Mouse (Mus musculus): Measurements from ENCODE around the gene Olfr15.
"Not testable (repeated sequence)": the region's sequence is repeated elsewhere in the genome, so short reads cannot be mapped to it uniquely, and the experiment has no call there.

The Olfr15 gene

GRCm38 (mm10) chr16:3830588-3831109 lies at the start of gene Olfr15:
Gene Olfr15, plus strand, starts transcription at chr16:3830878.
- no peak for DNase-seq

GRCm38 (mm10) chr16:3781237-3781636 lies 49.4 kb upstream of the Olfr15 start:
- no peak for DNase-seq

- DNase-seq, result no peak
These were observed 42.3 kb upstream of the Olfr15 start for GRCm38 (mm10) chr16:3788394-3788793.

GRCm38 (mm10) chr16:3808176-3808575 lies 22.5 kb upstream of the Olfr15 start:
- no peak for DNase-seq

GRCm38 (mm10) chr16:3814667-3815066 lies 16.0 kb upstream of the Olfr15 start:
- DNase-seq, result peak; percentile 50 to 61

GRCm38 (mm10) chr16:3820202-3820601 lies 10.5 kb upstream of the Olfr15 start:
- DNase-seq, result no peak

- DNase-seq, result no peak
These were observed 2.7 kb upstream of the Olfr15 start for GRCm38 (mm10) chr16:3828021-3828420.

- no peak for DNase-seq
These were observed 951 bp upstream of the Olfr15 start for GRCm38 (mm10) chr16:3829727-3830126.

- DNase-seq, result no peak
These were observed 4.8 kb downstream of the Olfr15 start for GRCm38 (mm10) chr16:3835461-3835860.

- DNase-seq, result no peak
These were observed 8.6 kb downstream of the Olfr15 start for GRCm38 (mm10) chr16:3839157-3839885.

GRCm38 (mm10) chr16:3842989-3843388 lies 12.3 kb downstream of the Olfr15 start:
- DNase-seq, result no peak

- DNase-seq, result no peak
These were observed 13.1 kb downstream of the Olfr15 start for GRCm38 (mm10) chr16:3843796-3844195.

- DNase-seq, result peak; percentile 85 to 88
These were observed 16.2 kb downstream of the Olfr15 start, which contains the start of gene Zfp174 for GRCm38 (mm10) chr16:3846711-3847518. Gene Zfp174, plus strand, starts transcription at chr16:3847268.

GRCm38 (mm10) chr16:3847871-3848270 lies 17.2 kb downstream of the Olfr15 start:
- no peak for DNase-seq

- DNase-seq, result no peak
These were observed 17.7 kb downstream of the Olfr15 start for GRCm38 (mm10) chr16:3848416-3848815.

- not testable (repeated sequence) for DNase-seq
These were observed 20.6 kb downstream of the Olfr15 start for GRCm38 (mm10) chr16:3851301-3851700.

GRCm38 (mm10) chr16:3852586-3852985 lies 21.9 kb downstream of the Olfr15 start:
- DNase-seq, result no peak

GRCm38 (mm10) chr16:3854437-3855182 lies 23.9 kb downstream of the Olfr15 start:
- DNase-seq, result no peak

GRCm38 (mm10) chr16:3855776-3856175 lies 25.1 kb downstream of the Olfr15 start:
- DNase-seq, result no peak

GRCm38 (mm10) chr16:3859254-3859653 lies 28.6 kb downstream of the Olfr15 start:
- DNase-seq, result no peak

- DNase-seq, result no peak
These were observed 41.1 kb downstream of the Olfr15 start for GRCm38 (mm10) chr16:3871815-3872214.

GRCm38 (mm10) chr16:3872216-3873047 lies 41.8 kb downstream of the Olfr15 start, which contains the start of gene Naa60:
Gene Naa60, plus strand, starts transcription at chr16:3872375.
- DNase-seq, result peak; percentile 84 to 86
